Mouse (Mus musculus): ENCODE data around the gene Cblb.

- TF ChIP-seq CTCF (IDR thresholded peaks at IDR 0.05), result no peak
- TF ChIP-seq EP300 (IDR thresholded peaks at IDR 0.05), result no peak
These were observed 5.3 kb downstream of the Cblb start for GRCm38 (mm10) chr16:52036295-52036694.
